Mouse (Mus musculus) retina, embryonic 14.5 days (tissue): ENCODE measurements at regions not wholly inside any gene's neighbourhood (a gene's known extent, or its start where the extent isn't known, plus 50 kb on each side); places are given as distances from the start of the nearest gene placed in this dataset.

Source experiments
- DNase-seq: peaks from one replicate; pipeline ENCODE4 v3.0.0-alpha.2; 2015; ENCODE audit warnings: low spot score

GRCm38 (mm10) chr14:83143488-83143887 lies 1299.9 kb upstream of the Pcdh17 start:
- DNase-seq: no peak

GRCm38 (mm10) chr14:83154816-83155215 lies 1288.5 kb upstream of the Pcdh17 start:
- DNase-seq: peak; percentile 76
